Mouse (Mus musculus) forebrain, embryonic 14.5 days (tissue): ENCODE measurements at regions not wholly inside any gene's neighbourhood (a gene's known extent, or its start where the extent isn't known, plus 50 kb on each side); places are given as distances from the start of the nearest gene placed in this dataset.
"Not testable (repeated sequence)": the region's sequence is repeated elsewhere in the genome, so short reads cannot be mapped to it uniquely, and the experiment has no call there.

ENCODE experiments used
- ATAC-seq: fragments of 200-750 bp; cut with Nextera tagmentation; 2 replicates; pipeline ENCODE4 v1.8.0; 2017; ENCODE audit warnings: mild to moderate bottlenecking, moderate library complexity
- DNase-seq: peaks from one replicate; pipeline ENCODE4 v3.0.0-alpha.2; 2015; ENCODE audit warnings: low spot score
- H3K27ac ChIP-seq: fragments of 300-500 bp; sonication (generic); 2 replicates; pipeline ENCODE4 v1.5.1; 2014; ENCODE audit warnings: low read depth, mild to moderate bottlenecking, control low read depth, low read length, moderate library complexity
- H3K27me3 ChIP-seq: fragments of 300-500 bp; sonication (generic); replicated peaks from 2 replicates; pipeline ENCODE4 v1.6.1; 2014; ENCODE audit warnings: low read length, control low read depth, mixed read lengths; ENCODE audit not compliant: control insufficient read depth, insufficient read depth
- H3K36me3 ChIP-seq: fragments of 300-500 bp; sonication (generic); 2 replicates; pipeline ENCODE4 v1.6.1; 2014; ENCODE audit warnings: low read length, control low read depth; ENCODE audit not compliant: control insufficient read depth, insufficient read depth
- H3K4me1 ChIP-seq: fragments of 300-500 bp; sonication (generic); 2 replicates; pipeline ENCODE4 v1.6.1; 2014; ENCODE audit warnings: antibody characterized with exemption, low read length, control low read depth; ENCODE audit not compliant: control insufficient read depth, insufficient read depth
- H3K4me2 ChIP-seq: fragments of 300-500 bp; sonication (generic); 2 replicates; pipeline ENCODE4 v1.6.1; 2014; ENCODE audit warnings: mild to moderate bottlenecking, control low read depth, low read length
- H3K4me3 ChIP-seq: fragments of 300-500 bp; sonication (generic); 2 replicates; pipeline ENCODE4 v1.5.1; 2014; ENCODE audit warnings: low read depth, low read length, control low read depth
- H3K9ac ChIP-seq: fragments of 300-500 bp; sonication (generic); 2 replicates; pipeline ENCODE4 v1.6.1; 2014; ENCODE audit warnings: mild to moderate bottlenecking, low read length, control low read depth, moderate library complexity
- H3K9me3 ChIP-seq: fragments of 300-500 bp; sonication (generic); replicated peaks from 2 replicates; pipeline ENCODE4 v1.6.1; 2016; ENCODE audit warnings: low read length, control low read depth, mixed read lengths; ENCODE audit not compliant: control insufficient read depth
- WGBS: fragments of 180-500 bp; shearing (Covaris S2); extraction: QIAGEN DNeasy Blood & Tissue Kit; methylation state at CpG from one replicate; pipeline ENCODE4 v1.1.7; 2014; 5-methylcytosine and 5-hydroxymethylcytosine counted together

- Histone ChIP-seq H3K4me2 (no peak overlapping the region), H3K4me1 (no peaks in the 10 kb centered on the region), H3K4me3 (no peak overlapping the region), H3K36me3 (no peaks in the 10 kb centered on the region), H3K9me3 (no peaks in the 10 kb centered on the region), H3K9ac (no peak overlapping the region), H3K27me3 (no peaks in the 10 kb centered on the region), H3K27ac (no peak overlapping the region)
- WGBS = 74% methylated on average over 2 of the region's 2 CpGs
- ATAC-seq (no peak), DNase-seq (no peak)
Measured at GRCm38 (mm10) chr14:45815598-45815997, 157.7 kb upstream of the Ddhd1 start.

- not testable (repeated sequence) for H3K27ac ChIP-seq, H3K9me3 ChIP-seq, H3K9ac ChIP-seq, DNase-seq, ATAC-seq, H3K27me3 ChIP-seq, H3K36me3 ChIP-seq, H3K4me3 ChIP-seq, H3K4me1 ChIP-seq, H3K4me2 ChIP-seq
- WGBS = 94% methylated on average over 17 of the region's 17 CpGs
Measured at GRCm38 (mm10) chr14:45816611-45817010, 158.7 kb upstream of the Ddhd1 start.

GRCm38 (mm10) chr14:45817756-45818155, 159.8 kb upstream of the Ddhd1 start:
- DNase-seq (no peak), ATAC-seq (no peak)
- H3K27me3 ChIP-seq = no peaks in the 10 kb centered on the region
- no peak overlapping the region for H3K4me2 ChIP-seq
- no peaks in the 10 kb centered on the region for H3K4me1 ChIP-seq
- no peaks in the 10 kb centered on the region for H3K9me3 ChIP-seq
- H3K4me3 ChIP-seq = no peak overlapping the region
- no peaks in the 10 kb centered on the region for H3K36me3 ChIP-seq
- H3K9ac ChIP-seq = no peak overlapping the region
- H3K27ac ChIP-seq = no peak overlapping the region
- WGBS = 82% methylated on average over 3 of the region's 3 CpGs

GRCm38 (mm10) chr14:45824601-45825000, 166.7 kb upstream of the Ddhd1 start:
- 68% methylated on average over 2 of the region's 2 CpGs for WGBS
- DNase-seq = no peak

GRCm38 (mm10) chr14:45826023-45826422, 168.1 kb upstream of the Ddhd1 start:
- DNase-seq (no peak), ATAC-seq (no peak)
- no peak overlapping the region for H3K27ac ChIP-seq
- no peaks in the 10 kb centered on the region for H3K27me3 ChIP-seq
- WGBS = 88% methylated on average over 3 of the region's 3 CpGs
- no peaks in the 10 kb centered on the region for H3K4me1 ChIP-seq
- no peaks in the 10 kb centered on the region for H3K9me3 ChIP-seq
- no peaks in the 10 kb centered on the region for H3K36me3 ChIP-seq
- no peak overlapping the region for H3K4me3 ChIP-seq
- no peak overlapping the region for H3K4me2 ChIP-seq
- no peak overlapping the region for H3K9ac ChIP-seq

More at GRCm38 (mm10) chr14:45824601-45825000, 166.7 kb upstream of the Ddhd1 start:
- H3K4me2 ChIP-seq = no peak overlapping the region
- H3K36me3 ChIP-seq = no peaks in the 10 kb centered on the region
- no peaks in the 10 kb centered on the region for H3K27me3 ChIP-seq
- H3K9ac ChIP-seq = no peak overlapping the region
- no peak overlapping the region for H3K4me3 ChIP-seq
- no peak for ATAC-seq
- H3K9me3 ChIP-seq = no peaks in the 10 kb centered on the region
- H3K4me1 ChIP-seq = no peaks in the 10 kb centered on the region
- H3K27ac ChIP-seq = no peak overlapping the region

GRCm38 (mm10) chr14:45827096-45827495, 169.2 kb upstream of the Ddhd1 start:
- H3K4me1 ChIP-seq = no peaks in the 10 kb centered on the region
- DNase-seq = no peak
- 81% methylated on average over 1 of the region's 1 CpGs for WGBS

GRCm38 (mm10) chr14:45830457-45830856, 172.5 kb upstream of the Ddhd1 start:
- Histone ChIP-seq H3K27me3 (no peaks in the 10 kb centered on the region), H3K4me2 (no peak overlapping the region), H3K9me3 (no peaks in the 10 kb centered on the region), H3K4me3 (no peak overlapping the region), H3K36me3 (no peaks in the 10 kb centered on the region), H3K4me1 (no peaks in the 10 kb centered on the region), H3K9ac (no peak overlapping the region), H3K27ac (no peak overlapping the region)
- DNase-seq = no peak
- no peak for ATAC-seq
- 89% methylated on average over 5 of the region's 5 CpGs for whole genome bisulfite sequencing

More at GRCm38 (mm10) chr14:45827096-45827495, 169.2 kb upstream of the Ddhd1 start:
- Histone ChIP-seq H3K27ac (no peak overlapping the region), H3K9ac (no peak overlapping the region), H3K9me3 (no peaks in the 10 kb centered on the region), H3K27me3 (no peaks in the 10 kb centered on the region), H3K36me3 (no peaks in the 10 kb centered on the region), H3K4me3 (no peak overlapping the region), H3K4me2 (no peak overlapping the region)
- ATAC-seq = no peak

GRCm38 (mm10) chr14:45837039-45837438, 179.1 kb upstream of the Ddhd1 start:
- H3K9ac ChIP-seq = no peak overlapping the region
- no peaks in the 10 kb centered on the region for H3K27me3 ChIP-seq
- 92% methylated on average over 11 of the region's 11 CpGs for WGBS
- ATAC-seq = no peak
- H3K4me1 ChIP-seq = no peaks in the 10 kb centered on the region
- DNase-seq = no peak
- H3K4me2 ChIP-seq = no peak overlapping the region
- no peaks in the 10 kb centered on the region for H3K36me3 ChIP-seq
- no peak overlapping the region for H3K4me3 ChIP-seq
- H3K27ac ChIP-seq = no peak overlapping the region
- no peaks in the 10 kb centered on the region for H3K9me3 ChIP-seq

- H3K27ac ChIP-seq = no peak overlapping the region
- H3K27me3 ChIP-seq = no peaks in the 10 kb centered on the region
- no peak overlapping the region for H3K9ac ChIP-seq
- ATAC-seq = no peak
- H3K36me3 ChIP-seq = no peaks in the 10 kb centered on the region
- no peak for DNase-seq
- H3K4me1 ChIP-seq = no peaks in the 10 kb centered on the region
- no peak overlapping the region for H3K4me2 ChIP-seq
- H3K9me3 ChIP-seq = no peaks in the 10 kb centered on the region
- no peak overlapping the region for H3K4me3 ChIP-seq
- 72% methylated on average over 1 of the region's 1 CpGs for WGBS
Measured at GRCm38 (mm10) chr14:45843829-45844228, 185.9 kb upstream of the Ddhd1 start.
